In genomic region chr6:126140961-126141360, GRCm38 (mm10) we compare ENCODE assay signal across 17 mouse cellular contexts. TPM values are rescaled to one million over a fixed set of nuclear protein-coding genes. Genes with fewer than 3 reads are reported as not detected.
DNase-seq lines count a peak whose midpoint lies in the region; ATAC-seq and TF ChIP-seq lines count a peak whose summit lies in the region.
"Had no signal": no experiment of that assay in that cellular context is flagged by ENCODE, and none has a peak within 500 bp of the region (broad histone marks: within the 10 kb centered on the region; RNA-seq: fewer than 3 reads in every experiment).

No protein-coding gene starts in this region.

- no peak for DNase-seq in heart, adult 18-20 months
- DNase-seq in intestine, embryonic 14.5 days (ENCODE audit: low spot score), result no peak
- no peak for DNase-seq in lung, postnatal 0 days (ENCODE audit: low spot score)
- no peak for DNase-seq in lung, postnatal 10 days
- no peak for DNase-seq in stomach, postnatal 0 days (ENCODE audit: low spot score)
- DNase-seq in midbrain, embryonic 10.5 days (ENCODE audit: low spot score), result no peak
- DNase-seq: cerebellum, adult 8-10 months; thymus, adult 2 months had no signal

- H3K9ac ChIP-seq in heart, embryonic 11.5 days (ENCODE audit: low read depth, low read length), result no peak overlapping the region
- no peak overlapping the region for H3K9ac ChIP-seq in intestine, embryonic 14.5 days (ENCODE audit: low read length)
- H3K9ac ChIP-seq in intestine, postnatal 0 days (ENCODE audit: low read depth, low read length), result no peak overlapping the region
- H3K9ac ChIP-seq in lung, postnatal 0 days (replicated peaks; ENCODE audit: low read depth), result no peak overlapping the region
- no peak overlapping the region for H3K9ac ChIP-seq in stomach, postnatal 0 days (ENCODE audit: low read length)
- H3K9ac ChIP-seq: hindbrain, embryonic 13.5 days; midbrain, embryonic 13.5 days had no signal

- H3K4me3 ChIP-seq in heart, embryonic 11.5 days (ENCODE audit: low read depth, low read length), result no peak overlapping the region
- no peak overlapping the region for H3K4me3 ChIP-seq in intestine, embryonic 14.5 days (ENCODE audit: low read depth, low read length)
- no peak overlapping the region for H3K4me3 ChIP-seq in intestine, postnatal 0 days (ENCODE audit: low read depth, low read length)
- H3K4me3 ChIP-seq in lung, postnatal 0 days (ENCODE audit: low read depth, low read length), result no peak overlapping the region
- no peak overlapping the region for H3K4me3 ChIP-seq in stomach, postnatal 0 days (ENCODE audit: low read depth, low read length)
- H3K4me3 ChIP-seq in midbrain, embryonic 10.5 days, result no peak overlapping the region
- H3K4me3 ChIP-seq: erythroblast, embryonic 14.5 days; hindbrain, embryonic 13.5 days; midbrain, embryonic 13.5 days had no signal

- ATAC-seq in heart, embryonic 11.5 days (replicated peaks; ENCODE audit: insufficient number of reproducible peaks, low FRiP score, low TSS enrichment), result 0 out of 2 replicates have a peak, but pooled peaks have one; percentile 27
- ATAC-seq in intestine, embryonic 14.5 days (replicated peaks; ENCODE audit: low FRiP score, low TSS enrichment, low read depth), result no peak
- no peak for ATAC-seq in intestine, postnatal 0 days
- ATAC-seq in lung, postnatal 0 days, result peak; percentile 18; the same call in 1 of the 2 replicates
- peak; percentile 4; the same call in 1 of the 2 replicates for ATAC-seq in stomach, postnatal 0 days (ENCODE audit: low FRiP score, low TSS enrichment)
- ATAC-seq: forebrain, embryonic 14.5 days; inflammation-experienced regulatory T-cells, adult 6 months; midbrain, embryonic 13.5 days had no signal

- H3K27ac ChIP-seq in heart, embryonic 11.5 days (ENCODE audit: low read depth, low read length), result peak overlapping the region; percentile 37; the same call in 1 of the 2 replicates
- peak overlapping the region; percentile 45; the same call in 1 of the 2 replicates for H3K27ac ChIP-seq in intestine, embryonic 14.5 days (ENCODE audit: low read depth)
- no peak overlapping the region for H3K27ac ChIP-seq in intestine, postnatal 0 days (ENCODE audit: low read depth, low read length)
- H3K27ac ChIP-seq in lung, postnatal 0 days (ENCODE audit: low read length), result no peak overlapping the region
- H3K27ac ChIP-seq in stomach, postnatal 0 days (replicated peaks), result no peak overlapping the region
- no peak overlapping the region for H3K27ac ChIP-seq in midbrain, embryonic 10.5 days (replicated peaks)
- H3K27ac ChIP-seq: hindbrain, embryonic 13.5 days; midbrain, embryonic 13.5 days had no signal

- peak overlapping the region; percentile 47 for H3K4me2 ChIP-seq in heart, embryonic 11.5 days
- H3K4me2 ChIP-seq in intestine, embryonic 14.5 days (ENCODE audit: low read length), result no peak overlapping the region
- H3K4me2 ChIP-seq in intestine, postnatal 0 days (replicated peaks; ENCODE audit: low read depth), result no peak overlapping the region
- no peak overlapping the region for H3K4me2 ChIP-seq in lung, postnatal 0 days (replicated peaks; ENCODE audit: low read depth, low read length)
- H3K4me2 ChIP-seq in stomach, postnatal 0 days (replicated peaks; ENCODE audit: low read depth), result no peak overlapping the region
- H3K4me2 ChIP-seq: hindbrain, embryonic 13.5 days; midbrain, embryonic 13.5 days had no signal

- no peaks in the 10 kb centered on the region for H3K9me3 ChIP-seq in heart, embryonic 11.5 days (replicated peaks; ENCODE audit: control insufficient read depth, low read length)
- no peaks in the 10 kb centered on the region for H3K9me3 ChIP-seq in intestine, embryonic 14.5 days (ENCODE audit: control insufficient read depth, low read length)
- no peaks in the 10 kb centered on the region for H3K9me3 ChIP-seq in intestine, postnatal 0 days (ENCODE audit: control insufficient read depth)
- H3K9me3 ChIP-seq in lung, postnatal 0 days (ENCODE audit: low read length), result no peaks in the 10 kb centered on the region
- H3K9me3 ChIP-seq in stomach, postnatal 0 days (ENCODE audit: control insufficient read depth, low read length), result no peaks in the 10 kb centered on the region
- no peaks in the 10 kb centered on the region for H3K9me3 ChIP-seq in midbrain, embryonic 10.5 days (replicated peaks)
- H3K9me3 ChIP-seq: hindbrain, embryonic 13.5 days; midbrain, embryonic 13.5 days had no signal

- TF ChIP-seq EP300 in lung, postnatal 0 days (IDR thresholded peaks at IDR 0.05), result no peak
- TF ChIP-seq EP300 in stomach, postnatal 0 days (optimal IDR thresholded peaks at IDR 0.05), result no peak

- no peak for TF ChIP-seq CTCF in intestine, postnatal 0 days (IDR thresholded peaks at IDR 0.05; ENCODE audit: low read depth)
- no peak for TF ChIP-seq CTCF in lung, postnatal 0 days (IDR thresholded peaks at IDR 0.05)
- no peak for TF ChIP-seq CTCF in stomach, postnatal 0 days (IDR thresholded peaks at IDR 0.05; ENCODE audit: low read depth)

- WGBS in heart, embryonic 11.5 days (ENCODE audit: insufficient replicate concordance), result 42% methylated on average over 6 of the region's 6 CpGs
- WGBS in intestine, embryonic 14.5 days, result 42% methylated on average over 6 of the region's 6 CpGs
- 69% methylated on average over 6 of the region's 6 CpGs for WGBS in intestine, postnatal 0 days
- 60% methylated on average over 6 of the region's 6 CpGs for WGBS in lung, postnatal 0 days
- WGBS in stomach, postnatal 0 days, result 66% methylated on average over 6 of the region's 6 CpGs
- WGBS in midbrain, embryonic 10.5 days, result 93% methylated on average over 6 of the region's 6 CpGs

- H3K4me1 ChIP-seq in heart, embryonic 11.5 days (ENCODE audit: control insufficient read depth, insufficient read depth, low read length), result peaks cover 38% of the 10 kb centered on the region
- peaks cover 42% of the 10 kb centered on the region for H3K4me1 ChIP-seq in intestine, embryonic 14.5 days (replicated peaks; ENCODE audit: control insufficient read depth, insufficient read depth, low read length)
- no peaks in the 10 kb centered on the region for H3K4me1 ChIP-seq in intestine, postnatal 0 days (replicated peaks; ENCODE audit: control insufficient read depth, insufficient read depth, low read length)
- peaks cover 5% of the 10 kb centered on the region; the same call in 1 of the 2 replicates for H3K4me1 ChIP-seq in lung, postnatal 0 days (ENCODE audit: insufficient read depth, low read depth, low read length)
- 0 out of 2 replicates have a peak, but pooled peaks cover 2% of the 10 kb centered on the region for H3K4me1 ChIP-seq in stomach, postnatal 0 days (replicated peaks; ENCODE audit: control insufficient read depth, insufficient read depth)
- 0 out of 2 replicates have a peak, but pooled peaks cover 6% of the 10 kb centered on the region for H3K4me1 ChIP-seq in midbrain, embryonic 10.5 days
- H3K4me1 ChIP-seq: midbrain, embryonic 13.5 days had no signal

- H3K36me3 ChIP-seq in heart, embryonic 11.5 days (ENCODE audit: control insufficient read depth, insufficient read depth, low read length), result no peaks in the 10 kb centered on the region
- H3K36me3 ChIP-seq in intestine, embryonic 14.5 days (ENCODE audit: control insufficient read depth, insufficient read depth, low read length), result 0 out of 2 replicates have a peak, but pooled peaks cover 3% of the 10 kb centered on the region
- no peaks in the 10 kb centered on the region for H3K36me3 ChIP-seq in intestine, postnatal 0 days (ENCODE audit: control insufficient read depth, insufficient read depth)
- H3K36me3 ChIP-seq in lung, postnatal 0 days (ENCODE audit: insufficient read depth, low read length), result no peaks in the 10 kb centered on the region
- no peaks in the 10 kb centered on the region for H3K36me3 ChIP-seq in stomach, postnatal 0 days (ENCODE audit: control insufficient read depth, insufficient read depth, low read length)
- H3K36me3 ChIP-seq in midbrain, embryonic 10.5 days, result no peaks in the 10 kb centered on the region
- H3K36me3 ChIP-seq: hindbrain, embryonic 13.5 days; midbrain, embryonic 13.5 days had no signal

- H3K27me3 ChIP-seq in heart, embryonic 11.5 days (ENCODE audit: control insufficient read depth, insufficient read depth, low read length), result no peaks in the 10 kb centered on the region; the same call in 1 of the 2 replicates
- H3K27me3 ChIP-seq in intestine, embryonic 14.5 days (replicated peaks; ENCODE audit: control insufficient read depth, insufficient read depth, low read length), result no peaks in the 10 kb centered on the region
- no peaks in the 10 kb centered on the region for H3K27me3 ChIP-seq in intestine, postnatal 0 days (replicated peaks; ENCODE audit: control insufficient read depth, insufficient read depth, low read length)
- H3K27me3 ChIP-seq in lung, postnatal 0 days (replicated peaks; ENCODE audit: insufficient read depth, low read length), result no peaks in the 10 kb centered on the region
- H3K27me3 ChIP-seq in stomach, postnatal 0 days (ENCODE audit: control insufficient read depth, insufficient read depth, low read length), result no peaks in the 10 kb centered on the region
- H3K27me3 ChIP-seq in midbrain, embryonic 10.5 days (ENCODE audit: low read depth, poor library complexity, severe bottlenecking), result no peaks in the 10 kb centered on the region
- H3K27me3 ChIP-seq: hindbrain, embryonic 13.5 days; midbrain, embryonic 13.5 days had no signal

RNA-seq across cellular contexts. Expression of gene Ntf3, which starts 25.7 kb away (rescaled TPM):
- 8.6 and 8.8 TPM in 2 replicates for polyA plus RNA-seq in heart, embryonic 11.5 days (2014; fragmentation: Nextera tagmentation; extraction: Ambion mirVana)
- 1 to 10 TPM; 2.8 to 3.4 TPM for total RNA-seq in heart, adult 18-20 months (2021)
- polyA plus RNA-seq in intestine, embryonic 14.5 days (2014; fragmentation: Nextera tagmentation; extraction: Ambion mirVana), result 9.9 and 13.2 TPM in 2 replicates
- polyA plus RNA-seq in intestine, postnatal 0 days (2015; fragmentation: Nextera tagmentation; extraction: Ambion mirVana), result 7.2 and 8.1 TPM in 2 replicates
- polyA plus RNA-seq in lung, postnatal 0 days (2015; fragmentation: Nextera tagmentation; extraction: Ambion mirVana), result 2.1 and 2.2 TPM in 2 replicates
- 7.2 and 8.9 TPM in 2 replicates for polyA plus RNA-seq in stomach, postnatal 0 days (2015; fragmentation: Nextera tagmentation; extraction: Ambion mirVana)
- polyA plus RNA-seq in midbrain, embryonic 10.5 days (2016; fragmentation: Nextera tagmentation; extraction: Ambion mirVana), result 4.6 and 5.3 TPM in 2 replicates
- total RNA-seq: megakaryocyte progenitor cell, adult 5-6 weeks had no signal
- polyA plus RNA-seq: C2C12; erythroblast, embryonic 14.5 days; inflammation-experienced regulatory T-cells, adult 6 months had no signal

Comparison
In these comparisons a context has a peak if more than half of its experiments do, and no peak if none do; other contexts are left out.
1. H3K27ac ChIP-seq: peak in heart, embryonic 11.5 days (single experiment) and intestine, embryonic 14.5 days (single experiment); none in intestine, postnatal 0 days (single experiment), lung, postnatal 0 days (single experiment), stomach, postnatal 0 days (single experiment) and midbrain, embryonic 10.5 days (single experiment).
2. ATAC-seq: peak in heart, embryonic 11.5 days (single experiment), lung, postnatal 0 days (single experiment) and stomach, postnatal 0 days (single experiment); none in intestine, embryonic 14.5 days (single experiment) and intestine, postnatal 0 days (single experiment).